Mouse (Mus musculus): Measurements from ENCODE around the gene E2f2.

DNA sequence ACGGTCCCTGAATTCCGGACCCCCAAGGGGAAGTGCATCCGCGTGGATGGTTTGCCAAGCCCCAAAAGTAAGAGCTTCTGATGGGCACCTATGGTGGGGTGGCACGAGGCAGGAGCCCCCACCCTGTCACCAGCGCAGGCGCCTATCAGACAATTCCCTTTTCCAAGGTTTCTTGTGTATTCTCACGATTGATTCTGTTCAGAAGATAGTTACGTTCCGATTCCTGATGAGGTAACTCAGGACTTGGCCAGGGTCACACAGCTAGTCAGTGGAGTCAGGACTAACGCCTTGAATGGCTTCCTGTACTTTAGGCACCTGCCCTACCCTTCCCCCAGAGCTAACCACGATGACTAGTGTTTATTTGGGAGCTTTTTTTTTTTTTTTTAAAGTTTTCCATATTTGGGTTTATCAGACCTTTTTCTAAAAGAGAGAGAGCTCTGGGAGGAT lies 6.3 kb downstream of the E2f2 start:
- TF ChIP-seq CTCF (IDR thresholded peaks at IDR 0.05; ENCODE audit: low read depth, low read length) (no peak), POLR2A (IDR thresholded peaks at IDR 0.05; ENCODE audit: extremely low read depth, insufficient read depth, low read length) (no peak)
